Mouse (Mus musculus) forebrain, embryonic 12.5 days (tissue): ENCODE measurements around the gene Ubxn4. TPM values are rescaled to one million over a fixed set of nuclear protein-coding genes. Genes with fewer than 3 reads are reported as not detected.

Source experiments
- ATAC-seq: fragments of 200-750 bp; cut with Nextera tagmentation; 2 replicates; pipeline ENCODE4 v1.8.0; 2017; ENCODE audit warnings: moderate TSS enrichment; ENCODE audit not compliant: low FRiP score
- H3K27ac ChIP-seq: fragments of 300-500 bp; sonication (generic); 2 replicates; pipeline ENCODE4 v1.5.1; 2016; ENCODE audit warnings: mild to moderate bottlenecking
- H3K27me3 ChIP-seq: fragments of 300-500 bp; sonication (generic); 2 replicates; pipeline ENCODE4 v1.6.1; 2016; ENCODE audit warnings: mild to moderate bottlenecking
- H3K36me3 ChIP-seq: fragments of 300-500 bp; sonication (generic); replicated peaks from 2 replicates; pipeline ENCODE4 v1.6.1; 2016; ENCODE audit warnings: mild to moderate bottlenecking
- H3K4me1 ChIP-seq: fragments of 300-500 bp; sonication (generic); 2 replicates; pipeline ENCODE4 v1.6.1; 2016
- H3K4me2 ChIP-seq: fragments of 300-500 bp; sonication (generic); 2 replicates; pipeline ENCODE4 v1.6.1; 2016; ENCODE audit warnings: mild to moderate bottlenecking, moderate library complexity
- H3K4me3 ChIP-seq: fragments of 300-500 bp; sonication (generic); replicated peaks from 2 replicates; pipeline ENCODE4 v1.5.1; 2016; ENCODE audit warnings: mild to moderate bottlenecking
- H3K9ac ChIP-seq: fragments of 300-500 bp; sonication (generic); 2 replicates; pipeline ENCODE4 v1.6.1; 2016; ENCODE audit warnings: mild to moderate bottlenecking
- H3K9me3 ChIP-seq: fragments of 300-500 bp; sonication (generic); 2 replicates; pipeline ENCODE4 v1.6.1; 2016
- WGBS: fragments of 180-500 bp; shearing (Covaris S2); methylation state at CpG from one replicate; pipeline ENCODE4 v1.1.7; 2016; 5-methylcytosine and 5-hydroxymethylcytosine counted together
- microRNA counts: library from miRNA; unstranded; fragments of <30 nt; microRNA quantifications from one replicate; lab custom pipeline; 2017
- microRNA-seq: library from miRNA; unstranded; fragments of <30 nt; microRNA quantifications from one replicate; pipeline ENCODE4, GENCODE M21; 2017
- polyA plus RNA-seq: library from polyadenylated mRNA; unstranded; fragments of >200 nt; fragmentation: Nextera tagmentation; extraction: Ambion mirVana; gene quantifications from 2 replicates; pipeline ENCODE4 v1.2.1, GENCODE M21; 2016

The Ubxn4 gene
- polyA plus RNA-seq, 1 experiment from 2014 or later = 74.5 TPM

DNA sequence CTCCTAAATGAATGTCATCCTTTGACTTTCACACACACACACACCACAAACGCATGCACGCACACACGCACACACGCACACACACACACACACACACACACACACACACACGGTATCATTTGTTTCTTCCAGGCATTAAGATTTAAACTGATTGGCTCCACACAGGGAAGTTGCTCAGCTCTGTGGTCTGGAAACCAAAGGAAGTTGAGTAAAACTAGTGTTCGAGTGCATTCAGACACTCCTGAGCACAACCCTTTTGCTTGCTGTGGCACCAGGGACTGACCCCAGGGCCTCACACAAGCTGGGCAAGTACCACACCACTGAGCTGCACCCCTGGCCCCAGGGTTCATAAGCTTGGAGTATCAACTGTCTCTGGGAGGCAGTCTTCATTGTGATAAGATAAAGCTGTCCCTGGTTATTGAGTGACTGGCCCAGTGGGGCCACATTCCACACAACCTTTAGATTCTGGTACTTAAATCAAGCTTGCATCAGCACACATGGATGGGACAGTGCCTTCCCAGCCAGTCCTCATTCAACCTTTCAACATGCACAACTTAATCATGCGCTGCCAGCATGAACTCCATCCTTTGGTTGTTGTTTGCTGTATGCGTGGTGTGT is 79.4 kb downstream of the Ubxn4 start:
- no peak overlapping the region for H3K9ac ChIP-seq
- H3K4me1 ChIP-seq = no peaks in the 10 kb centered on the region
- H3K27me3 ChIP-seq = no peaks in the 10 kb centered on the region
- no peak for ATAC-seq
- no peak overlapping the region for H3K4me3 ChIP-seq
- WGBS = 94% methylated on average over 8 of the region's 8 CpGs
- peaks cover 18% of the 10 kb centered on the region for H3K36me3 ChIP-seq
- no peak overlapping the region for H3K27ac ChIP-seq
- H3K9me3 ChIP-seq = no peaks in the 10 kb centered on the region
- H3K4me2 ChIP-seq = no peak overlapping the region

DNA sequence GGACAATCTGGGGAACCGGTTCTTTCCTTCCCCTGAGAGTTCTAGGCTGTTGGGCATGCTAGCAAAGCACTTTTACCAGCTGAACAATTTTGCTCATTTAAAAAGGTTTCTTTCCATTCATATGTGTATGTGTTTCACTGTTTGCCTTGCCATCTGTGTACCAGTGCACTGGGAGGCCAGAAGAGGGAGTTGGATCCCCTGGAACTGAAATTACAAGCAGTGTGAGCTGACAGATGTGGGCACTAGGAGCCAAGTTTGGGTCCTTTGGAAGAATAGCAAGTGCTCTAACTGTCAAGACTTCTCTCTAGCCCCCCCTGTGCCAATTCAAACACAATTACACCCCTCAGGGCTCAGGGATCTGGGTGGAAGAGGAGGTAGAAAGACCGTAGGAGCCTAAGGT is 81.0 kb downstream of the Ubxn4 start:
- no peak overlapping the region for H3K27ac ChIP-seq
- no peaks in the 10 kb centered on the region for H3K9me3 ChIP-seq
- H3K27me3 ChIP-seq = no peaks in the 10 kb centered on the region
- no peak for ATAC-seq
- H3K4me1 ChIP-seq = no peaks in the 10 kb centered on the region
- no peak overlapping the region for H3K9ac ChIP-seq
- no peak overlapping the region for H3K4me2 ChIP-seq
- no peak overlapping the region for H3K4me3 ChIP-seq
- 81% methylated on average over 2 of the region's 2 CpGs for WGBS
- H3K36me3 ChIP-seq = peaks cover 26% of the 10 kb centered on the region

DNA sequence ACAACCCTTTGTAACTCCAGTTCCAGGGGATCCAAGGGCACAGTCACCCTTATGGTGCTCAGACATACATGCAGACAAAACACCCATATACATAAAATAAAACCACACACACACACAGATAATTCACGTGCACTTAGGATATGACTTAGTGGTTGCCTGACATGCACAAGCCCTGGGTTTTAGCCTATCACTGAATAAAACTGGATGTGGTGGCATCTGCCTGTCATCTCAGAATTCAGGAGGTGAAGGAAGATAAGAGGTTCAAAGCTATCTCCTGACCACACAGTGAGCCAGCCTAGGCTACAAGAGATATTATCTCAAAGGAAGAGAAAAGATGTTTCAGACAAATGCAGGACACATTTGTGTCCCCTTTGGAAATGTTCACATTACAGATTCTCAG is 83.4 kb downstream of the Ubxn4 start:
- H3K27me3 ChIP-seq = no peaks in the 10 kb centered on the region
- ATAC-seq = no peak
- H3K9me3 ChIP-seq = no peaks in the 10 kb centered on the region
- 93% methylated on average over 1 of the region's 1 CpGs for WGBS
- H3K27ac ChIP-seq = no peak overlapping the region
- H3K4me3 ChIP-seq = no peak overlapping the region
- H3K4me1 ChIP-seq = no peaks in the 10 kb centered on the region
- H3K36me3 ChIP-seq = peaks cover 49% of the 10 kb centered on the region
- no peak overlapping the region for H3K4me2 ChIP-seq
- no peak overlapping the region for H3K9ac ChIP-seq

DNA sequence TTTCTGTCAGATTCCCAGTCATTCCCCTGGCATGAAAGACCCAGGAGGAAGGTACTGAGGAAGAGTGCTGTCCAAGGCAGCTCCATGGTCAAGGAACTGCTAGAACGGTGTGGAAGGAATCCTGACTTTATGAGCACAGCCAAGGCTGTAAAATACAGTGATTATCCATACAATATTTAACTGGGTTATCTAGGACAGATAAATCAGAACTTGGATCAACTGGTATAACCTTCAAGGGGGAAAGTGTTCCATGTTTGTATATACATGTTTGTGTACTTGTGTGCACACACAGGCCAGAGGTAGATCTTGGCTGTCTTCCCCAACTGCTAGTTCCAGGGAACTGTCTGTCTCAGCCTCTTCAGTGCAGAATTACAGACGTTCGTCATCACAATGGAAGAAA is 84.5 kb downstream of the Ubxn4 start, which contains the start of gene Lct:
TSS of gene Lct (minus strand) at position 101 of the 400 bp plus-strand sequence.
- no peak for ATAC-seq
- Histone ChIP-seq H3K4me1 (no peaks in the 10 kb centered on the region), H3K9me3 (no peaks in the 10 kb centered on the region), H3K27me3 (no peaks in the 10 kb centered on the region), H3K27ac (no peak within 1 kb of the TSS), H3K9ac (no peak within 1 kb of the TSS), H3K36me3 (peaks cover 59% of the 10 kb centered on the region), H3K4me3 (no peak within 1 kb of the TSS), H3K4me2 (no peak within 1 kb of the TSS)
- WGBS = 75% methylated on average over 3 of the region's 3 CpGs

MicroRNAs encoded within 50 kb of the gene (microRNA counts, 519-probe panel; counts per million panel counts)
- microRNA mmu-miR-128 (lab: Ali Mortazavi, UCI) = 3,282 counts per million, percentile 28 among the panel's probes with 10 or more counts

Small RNA genes lying within 50 kb of the gene (microRNA-seq; reads per million reads assigned to microRNA genes)
- gene Mir128-1 = 278 reads per million, percentile 62 among the genes with 10 or more reads in this experiment

Other genes starting within 250 kb of the Ubxn4 start
- 14.6 and 15.1 TPM in 2 replicates for gene Zranb3, start 140.9 kb upstream of the Ubxn4 start, polyA plus RNA-seq
- gene R3hdm1, start 140.7 kb upstream of the Ubxn4 start, polyA plus RNA-seq = 98.0 and 103 TPM in 2 replicates
- 0.13 and 0.24 TPM in 2 replicates for gene Lct, start 84.4 kb downstream of the Ubxn4 start, polyA plus RNA-seq
- 256 and 263 TPM in 2 replicates for gene Mcm6, start 115.7 kb downstream of the Ubxn4 start, polyA plus RNA-seq
- 164 and 165 TPM in 2 replicates for gene Dars, start 173.4 kb downstream of the Ubxn4 start, polyA plus RNA-seq